Mouse (Mus musculus) midbrain, postnatal 0 days (tissue): ENCODE data around the gene Kndc1. TPM values are rescaled to one million over a fixed set of nuclear protein-coding genes. Genes with fewer than 3 reads are reported as not detected.

Experiments used
- ATAC-seq: fragments of 200-750 bp; cut with Nextera tagmentation; 2 replicates; pipeline ENCODE4 v1.8.0; 2017; ENCODE audit warnings: moderate number of reproducible peaks, mild to moderate bottlenecking, moderate TSS enrichment, moderate library complexity; ENCODE audit not compliant: low FRiP score
- DNase-seq: peaks from one replicate; pipeline ENCODE4 v3.0.0-alpha.2; 2015; ENCODE audit warnings: low spot score
- H3K27ac ChIP-seq: fragments of 300-500 bp; sonication (generic); 2 replicates; pipeline ENCODE4 v1.5.1; 2014; ENCODE audit warnings: low read depth, mild to moderate bottlenecking, low read length, mixed read lengths
- H3K27me3 ChIP-seq: fragments of 300-500 bp; sonication (generic); 2 replicates; pipeline ENCODE4 v1.6.1; 2014; ENCODE audit warnings: low read length, control low read depth, mixed read lengths; ENCODE audit not compliant: insufficient read depth
- H3K36me3 ChIP-seq: fragments of 300-500 bp; sonication (generic); 2 replicates; pipeline ENCODE4 v1.6.1; 2014; ENCODE audit warnings: low read length, control low read depth, mixed read lengths; ENCODE audit not compliant: insufficient read depth
- H3K4me1 ChIP-seq: fragments of 300-500 bp; sonication (generic); 2 replicates; pipeline ENCODE4 v1.6.1; 2014; ENCODE audit warnings: mild to moderate bottlenecking, control low read depth, antibody characterized with exemption, low read length, mixed read lengths; ENCODE audit not compliant: insufficient read depth
- H3K4me2 ChIP-seq: fragments of 300-500 bp; sonication (generic); 2 replicates; pipeline ENCODE4 v1.6.1; 2014; ENCODE audit warnings: low read depth, mild to moderate bottlenecking, low read length, mixed read lengths; ENCODE audit not compliant: poor library complexity, severe bottlenecking
- H3K4me3 ChIP-seq: fragments of 300-500 bp; sonication (generic); 2 replicates; pipeline ENCODE4 v1.5.1; 2014; ENCODE audit warnings: low read depth, mild to moderate bottlenecking, low read length, moderate library complexity
- H3K9ac ChIP-seq: fragments of 300-500 bp; sonication (generic); replicated peaks from 2 replicates; pipeline ENCODE4 v1.6.1; 2014; ENCODE audit warnings: mild to moderate bottlenecking, low read length, moderate library complexity, mixed read lengths; ENCODE audit not compliant: poor library complexity, severe bottlenecking
- H3K9me3 ChIP-seq: fragments of 300-500 bp; sonication (generic); 2 replicates; pipeline ENCODE4 v1.6.1; 2016; ENCODE audit warnings: low read length, control low read depth
- CTCF ChIP-seq: IDR thresholded peaks from 2 replicates; pipeline ENCODE4 v1.5.1; 2016; ENCODE audit warnings: antibody characterized with exemption, mild to moderate bottlenecking
- WGBS: fragments of 180-500 bp; shearing (Covaris S2); extraction: QIAGEN DNeasy Blood & Tissue Kit; methylation state at CpG from one replicate; pipeline ENCODE4 v1.1.7; 2014; 5-methylcytosine and 5-hydroxymethylcytosine counted together
- polyA plus RNA-seq: library from polyadenylated mRNA; unstranded; fragments of >200 nt; fragmentation: Nextera tagmentation; extraction: Ambion mirVana; gene quantifications from 2 replicates; pipeline ENCODE4 v1.2.1, GENCODE M21; 2015
- total RNA-seq: library from RNA; depleted of rRNA; stranded (reverse); fragments of >200 nt; gene quantifications from 2 replicates; pipeline ENCODE4 v1.2.3, GENCODE M21; 2014

Kndc1 gene
- total and polyA plus RNA-seq, 2 experiments from 2014 or later, result 22.4 to 71.5 TPM

- H3K36me3 ChIP-seq, result no peaks in the 10 kb centered on the region
- H3K9ac ChIP-seq, result no peak overlapping the region
- H3K27me3 ChIP-seq, result peaks cover 71% of the 10 kb centered on the region
- TF ChIP-seq CTCF, result no peak
- WGBS, result 29% methylated on average over 5 of the region's 5 CpGs
- H3K27ac ChIP-seq, result no peak overlapping the region
- H3K4me2 ChIP-seq, result no peak overlapping the region
- H3K4me1 ChIP-seq, result peaks cover 15% of the 10 kb centered on the region
- H3K9me3 ChIP-seq, result no peaks in the 10 kb centered on the region
- DNase-seq (no peak), ATAC-seq (no peak)
- H3K4me3 ChIP-seq, result no peak overlapping the region
Measured at GRCm38 (mm10) chr7:139946032-139946431, 51.5 kb downstream of the Kndc1 start.

- Histone ChIP-seq H3K27ac (no peak overlapping the region), H3K36me3 (no peaks in the 10 kb centered on the region), H3K4me3 (peak overlapping the region; percentile 35), H3K27me3 (peaks cover 44% of the 10 kb centered on the region), H3K9ac (no peak overlapping the region), H3K4me1 (peaks cover 11% of the 10 kb centered on the region), H3K4me2 (peak overlapping the region; percentile 75), H3K9me3 (no peaks in the 10 kb centered on the region)
- peak; percentile 69 for TF ChIP-seq CTCF
- ATAC-seq (peak; percentile 47; the same call in 1 of the 2 replicates), DNase-seq (peak; percentile 61)
- 2% methylated on average over 15 of the region's 15 CpGs for WGBS
Measured at GRCm38 (mm10) chr7:139949893-139950282, 55.4 kb downstream of the Kndc1 start.

- DNase-seq (no peak), ATAC-seq (peak; percentile 3; the same call in 1 of the 2 replicates)
Measured at GRCm38 (mm10) chr7:139950283-139950971, 55.9 kb downstream of the Kndc1 start.

GRCm38 (mm10) chr7:139951079-139951478 lies 56.6 kb downstream of the Kndc1 start:
- Histone ChIP-seq H3K27me3 (peaks cover 32% of the 10 kb centered on the region; the same call in 1 of the 2 replicates), H3K36me3 (no peaks in the 10 kb centered on the region), H3K4me1 (peaks cover 11% of the 10 kb centered on the region), H3K9ac (no peak overlapping the region), H3K9me3 (no peaks in the 10 kb centered on the region), H3K27ac (no peak overlapping the region), H3K4me3 (peak overlapping the region; percentile 35), H3K4me2 (peak overlapping the region; percentile 75)
- WGBS, result 8% methylated on average over 16 of the region's 16 CpGs
- TF ChIP-seq CTCF, result no peak
- ATAC-seq, result no peak
- DNase-seq, result no peak

More at GRCm38 (mm10) chr7:139950283-139950971, 55.9 kb downstream of the Kndc1 start:
- H3K4me1 ChIP-seq, result peaks cover 11% of the 10 kb centered on the region
- no peaks in the 10 kb centered on the region for H3K36me3 ChIP-seq
- H3K27ac ChIP-seq, result no peak overlapping the region
- no peak overlapping the region; the same call in 1 of the 2 replicates for H3K9ac ChIP-seq
- WGBS, result under 1% methylated on average over 33 of the region's 33 CpGs
- H3K9me3 ChIP-seq, result no peaks in the 10 kb centered on the region
- peak overlapping the region; percentile 35 for H3K4me3 ChIP-seq
- H3K4me2 ChIP-seq, result peak overlapping the region; percentile 75
- TF ChIP-seq CTCF, result no peak
- peaks cover 38% of the 10 kb centered on the region for H3K27me3 ChIP-seq

- Histone ChIP-seq H3K4me3 (no peak overlapping the region), H3K4me1 (peaks cover 11% of the 10 kb centered on the region), H3K9ac (no peak overlapping the region), H3K9me3 (no peaks in the 10 kb centered on the region), H3K36me3 (no peaks in the 10 kb centered on the region), H3K4me2 (no peak overlapping the region), H3K27ac (no peak overlapping the region), H3K27me3 (peaks cover 24% of the 10 kb centered on the region; the same call in 1 of the 2 replicates)
- 48% methylated on average over 6 of the region's 6 CpGs for WGBS
- no peak for TF ChIP-seq CTCF
- no peak for DNase-seq
- no peak for ATAC-seq
Measured at GRCm38 (mm10) chr7:139951991-139952633, 57.6 kb downstream of the Kndc1 start.

- no peak for ATAC-seq
- no peak overlapping the region for H3K4me2 ChIP-seq
- DNase-seq, result no peak
- H3K4me3 ChIP-seq, result no peak overlapping the region
- H3K27me3 ChIP-seq, result peaks cover 5% of the 10 kb centered on the region; the same call in 1 of the 2 replicates
- H3K27ac ChIP-seq, result no peak overlapping the region
- no peaks in the 10 kb centered on the region for H3K36me3 ChIP-seq
- 76% methylated on average over 4 of the region's 4 CpGs for WGBS
- peaks cover 4% of the 10 kb centered on the region for H3K4me1 ChIP-seq
- TF ChIP-seq CTCF, result no peak
- no peaks in the 10 kb centered on the region for H3K9me3 ChIP-seq
- H3K9ac ChIP-seq, result no peak overlapping the region
Measured at GRCm38 (mm10) chr7:139955505-139955904, 61.0 kb downstream of the Kndc1 start.
